Mouse (Mus musculus): Measurements from ENCODE around the gene Plk5.

DNA sequence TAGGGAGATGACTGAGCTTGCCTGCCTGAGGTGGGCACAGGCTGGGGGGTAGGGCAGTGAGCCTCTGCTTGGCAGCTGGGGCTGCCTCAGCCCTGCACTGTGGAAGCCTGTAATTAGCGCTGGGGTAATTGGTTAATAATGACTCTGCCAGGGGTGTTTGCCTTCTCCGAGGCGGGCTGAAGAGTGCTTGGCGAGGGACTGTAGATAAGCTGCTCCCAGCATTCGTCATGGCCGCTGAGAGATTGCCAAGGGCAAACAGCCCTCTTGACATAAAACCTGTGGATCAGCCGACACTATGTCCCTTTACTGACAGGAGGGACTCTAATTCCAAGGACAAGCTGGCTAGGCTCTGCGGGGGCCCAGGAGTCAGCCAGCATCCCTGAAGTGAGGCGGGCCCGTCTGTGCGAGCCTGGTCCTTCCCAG lies 39.9 kb upstream of the Plk5 start:
- TF ChIP-seq CTCF (IDR thresholded peaks at IDR 0.05; ENCODE audit: extremely low read depth, insufficient read depth, insufficient read length, insufficient replicate concordance) (no peak), POLR2A (IDR thresholded peaks at IDR 0.05; ENCODE audit: low read depth, low read length) (no peak)
